Mouse (Mus musculus) heart, embryonic 16.5 days (tissue): ENCODE results near the gene Dnah5. TPM values are rescaled to one million over a fixed set of nuclear protein-coding genes. Genes with fewer than 3 reads are reported as not detected.

Experiments used
- ATAC-seq: fragments of 200-750 bp; cut with Nextera tagmentation; replicated peaks from 2 replicates; pipeline ENCODE4 v1.8.0; 2017; ENCODE audit warnings: moderate number of reproducible peaks; ENCODE audit not compliant: insufficient read depth, low FRiP score; ENCODE audit errors: extremely low read depth
- H3K27ac ChIP-seq: fragments of 300-500 bp; sonication (generic); 2 replicates; pipeline ENCODE4 v1.5.1; 2014; ENCODE audit warnings: mild to moderate bottlenecking, low read length, control low read depth, moderate library complexity
- H3K27me3 ChIP-seq: fragments of 300-500 bp; sonication (generic); 2 replicates; pipeline ENCODE4 v1.6.1; 2014; ENCODE audit warnings: low read length, mixed read lengths; ENCODE audit not compliant: control insufficient read depth, insufficient read depth
- H3K36me3 ChIP-seq: fragments of 300-500 bp; sonication (generic); 2 replicates; pipeline ENCODE4 v1.6.1; 2014; ENCODE audit not compliant: control insufficient read depth, insufficient read depth
- H3K4me1 ChIP-seq: fragments of 300-500 bp; sonication (generic); 2 replicates; pipeline ENCODE4 v1.6.1; 2014; ENCODE audit warnings: low read length, mixed read lengths; ENCODE audit not compliant: control insufficient read depth, insufficient read depth
- H3K4me2 ChIP-seq: fragments of 300-500 bp; sonication (generic); 2 replicates; pipeline ENCODE4 v1.6.1; 2014; ENCODE audit warnings: low read depth, mild to moderate bottlenecking, control low read depth, low read length
- H3K4me3 ChIP-seq: fragments of 300-500 bp; sonication (generic); 2 replicates; pipeline ENCODE4 v1.5.1; 2014; ENCODE audit warnings: mild to moderate bottlenecking, control low read depth, low read length
- H3K9ac ChIP-seq: fragments of 300-500 bp; sonication (generic); 2 replicates; pipeline ENCODE4 v1.6.1; 2014; ENCODE audit warnings: low read length, control low read depth
- H3K9me3 ChIP-seq: fragments of 300-500 bp; sonication (generic); replicated peaks from 2 replicates; pipeline ENCODE4 v1.6.1; 2016; ENCODE audit warnings: low read length; ENCODE audit not compliant: control insufficient read depth
- whole genome bisulfite sequencing: fragments of 180-500 bp; shearing (Covaris S2); extraction: QIAGEN DNeasy Blood & Tissue Kit; methylation state at CpG from one replicate; pipeline ENCODE4 v1.1.7; 2014; 5-methylcytosine and 5-hydroxymethylcytosine counted together
- polyA plus RNA-seq: library from polyadenylated mRNA; unstranded; fragments of >200 nt; fragmentation: Nextera tagmentation; extraction: Ambion mirVana; gene quantifications from 2 replicates; pipeline ENCODE4 v1.2.1, GENCODE M21; 2015

Gene Dnah5
- polyA plus RNA-seq, 1 experiment from 2014 or later, result 0.05 TPM

GRCm38 (mm10) chr15:28216358-28216757 lies 12.8 kb downstream of the Dnah5 start:
- no peak for ATAC-seq
- H3K4me2 ChIP-seq, result no peak overlapping the region
- H3K4me1 ChIP-seq, result no peaks in the 10 kb centered on the region
- H3K36me3 ChIP-seq, result no peaks in the 10 kb centered on the region
- no peaks in the 10 kb centered on the region for H3K27me3 ChIP-seq
- H3K9me3 ChIP-seq, result no peaks in the 10 kb centered on the region
- H3K9ac ChIP-seq, result no peak overlapping the region
- no peak overlapping the region for H3K27ac ChIP-seq
- 56% methylated on average over 8 of the region's 8 CpGs for WGBS
- H3K4me3 ChIP-seq, result no peak overlapping the region

GRCm38 (mm10) chr15:28227316-28227715 lies 23.8 kb downstream of the Dnah5 start:
- Histone ChIP-seq H3K27ac (no peak overlapping the region), H3K36me3 (no peaks in the 10 kb centered on the region), H3K9me3 (no peaks in the 10 kb centered on the region), H3K4me2 (no peak overlapping the region), H3K9ac (no peak overlapping the region), H3K4me3 (no peak overlapping the region), H3K27me3 (no peaks in the 10 kb centered on the region), H3K4me1 (no peaks in the 10 kb centered on the region)
- ATAC-seq, result no peak
- WGBS, result 65% methylated on average over 3 of the region's 3 CpGs

- no peak overlapping the region for H3K9ac ChIP-seq
- no peak overlapping the region for H3K4me2 ChIP-seq
- no peak for ATAC-seq
- WGBS, result 65% methylated on average over 1 of the region's 1 CpGs
- H3K36me3 ChIP-seq, result no peaks in the 10 kb centered on the region
- no peaks in the 10 kb centered on the region for H3K4me1 ChIP-seq
- H3K27ac ChIP-seq, result no peak overlapping the region
- no peaks in the 10 kb centered on the region for H3K27me3 ChIP-seq
- peaks cover 3% of the 10 kb centered on the region for H3K9me3 ChIP-seq
- H3K4me3 ChIP-seq, result no peak overlapping the region
Measured at GRCm38 (mm10) chr15:28260250-28260649, 56.7 kb downstream of the Dnah5 start.

GRCm38 (mm10) chr15:28299438-28299837 lies 95.9 kb downstream of the Dnah5 start:
- no peaks in the 10 kb centered on the region for H3K9me3 ChIP-seq

GRCm38 (mm10) chr15:28307131-28307530 lies 103.6 kb downstream of the Dnah5 start:
- no peak overlapping the region for H3K27ac ChIP-seq
- H3K9me3 ChIP-seq, result no peaks in the 10 kb centered on the region
- H3K36me3 ChIP-seq, result no peaks in the 10 kb centered on the region
- H3K4me1 ChIP-seq, result no peaks in the 10 kb centered on the region
- H3K4me2 ChIP-seq, result no peak overlapping the region
- no peaks in the 10 kb centered on the region for H3K27me3 ChIP-seq
- no peak overlapping the region for H3K4me3 ChIP-seq
- WGBS, result 55% methylated on average over 8 of the region's 8 CpGs
- ATAC-seq, result no peak
- H3K9ac ChIP-seq, result no peak overlapping the region

More at GRCm38 (mm10) chr15:28299438-28299837, 95.9 kb downstream of the Dnah5 start:
- Histone ChIP-seq H3K9ac (no peak overlapping the region), H3K4me3 (no peak overlapping the region), H3K27ac (no peak overlapping the region), H3K4me1 (no peaks in the 10 kb centered on the region), H3K4me2 (no peak overlapping the region), H3K36me3 (no peaks in the 10 kb centered on the region), H3K27me3 (no peaks in the 10 kb centered on the region)
- no peak for ATAC-seq
- 82% methylated on average over 4 of the region's 4 CpGs for WGBS

- no peaks in the 10 kb centered on the region for H3K4me1 ChIP-seq
- H3K9me3 ChIP-seq, result no peaks in the 10 kb centered on the region
- no peak overlapping the region for H3K4me2 ChIP-seq
- H3K9ac ChIP-seq, result no peak overlapping the region
- no peaks in the 10 kb centered on the region for H3K27me3 ChIP-seq
- no peak for ATAC-seq
- WGBS, result 80% methylated on average over 2 of the region's 2 CpGs
- H3K27ac ChIP-seq, result no peak overlapping the region
- no peaks in the 10 kb centered on the region for H3K36me3 ChIP-seq
- H3K4me3 ChIP-seq, result no peak overlapping the region
Measured at GRCm38 (mm10) chr15:28307884-28308283, 104.3 kb downstream of the Dnah5 start.

GRCm38 (mm10) chr15:28310516-28310915 lies 107.0 kb downstream of the Dnah5 start:
- no peak overlapping the region for H3K9ac ChIP-seq
- no peak overlapping the region for H3K4me2 ChIP-seq
- H3K4me1 ChIP-seq, result no peaks in the 10 kb centered on the region
- no peaks in the 10 kb centered on the region for H3K9me3 ChIP-seq
- H3K27me3 ChIP-seq, result no peaks in the 10 kb centered on the region
- WGBS, result 69% methylated on average over 4 of the region's 4 CpGs
- no peak overlapping the region for H3K27ac ChIP-seq
- H3K36me3 ChIP-seq, result no peaks in the 10 kb centered on the region
- ATAC-seq, result no peak
- no peak overlapping the region for H3K4me3 ChIP-seq

GRCm38 (mm10) chr15:28313451-28313850 lies 109.9 kb downstream of the Dnah5 start:
- ATAC-seq, result no peak
- Histone ChIP-seq H3K9ac (no peak overlapping the region), H3K27me3 (no peaks in the 10 kb centered on the region), H3K4me2 (no peak overlapping the region), H3K4me1 (no peaks in the 10 kb centered on the region), H3K9me3 (no peaks in the 10 kb centered on the region), H3K36me3 (no peaks in the 10 kb centered on the region), H3K4me3 (no peak overlapping the region), H3K27ac (no peak overlapping the region)
- WGBS, result 64% methylated on average over 14 of the region's 14 CpGs

- Histone ChIP-seq H3K4me2 (no peak overlapping the region), H3K9ac (no peak overlapping the region), H3K9me3 (no peaks in the 10 kb centered on the region), H3K36me3 (no peaks in the 10 kb centered on the region), H3K27me3 (no peaks in the 10 kb centered on the region), H3K4me1 (no peaks in the 10 kb centered on the region), H3K27ac (no peak overlapping the region), H3K4me3 (no peak overlapping the region)
- WGBS, result 35% methylated on average over 6 of the region's 6 CpGs
- no peak for ATAC-seq
Measured at GRCm38 (mm10) chr15:28315812-28316528, 112.4 kb downstream of the Dnah5 start.
